Mouse (Mus musculus) left cerebral cortex, postnatal 10 days (tissue): ENCODE results near the gene Aldh9a1. TPM values are rescaled to one million over a fixed set of nuclear protein-coding genes. Genes with fewer than 3 reads are reported as not detected.

Experiments
- DNase-seq, 2 experiments: peaks; one replicate each; pipeline ENCODE4 v3.0.0; 2021 to 2022; ENCODE audit warnings: low spot score in 2 of 2, mixed read lengths in 1 of 2; ENCODE audit errors: extremely low spot score in 1 of 2
- intact Hi-C: fragments of 180-260 bp; cut with DNase I; formaldehyde crosslinking; loops from one replicate; pipeline ENCODE4 v1.15.1; 2025
- total RNA-seq, 2 experiments: library from RNA; stranded (reverse); gene quantifications; 2 replicates each; pipeline ENCODE4 v1.2.3; 2021

The Aldh9a1 gene
- total RNA-seq, 2 experiments from 2014 or later, result 22.8 to 24.4 TPM

- intact Hi-C loops, result no loop called here
- DNase-seq, result no peak
These were observed 30.0 kb downstream of the Aldh9a1 start for GRCm38 (mm10) chr1:167379751-167380150.

GRCm38 (mm10) chr1:167380223-167380622, 30.4 kb downstream of the Aldh9a1 start:
- no peak for DNase-seq
- intact Hi-C loops, result no loop called here

- intact Hi-C loops, result no loop called here
- peak in 1 of 2 experiments; percentile 7 for DNase-seq
These were observed 31.5 kb downstream of the Aldh9a1 start for GRCm38 (mm10) chr1:167381050-167382015.

GRCm38 (mm10) chr1:167382316-167382715, 32.5 kb downstream of the Aldh9a1 start:
- DNase-seq, result no peak
- intact Hi-C loops, result no loop called here

- intact Hi-C loops, result no loop called here
- no peak for DNase-seq
These were observed 33.0 kb downstream of the Aldh9a1 start for GRCm38 (mm10) chr1:167382763-167383162.

GRCm38 (mm10) chr1:167383178-167383577, 33.4 kb downstream of the Aldh9a1 start:
- intact Hi-C loops, result no loop called here
- peak in 1 of 2 experiments; percentile 5 for DNase-seq

GRCm38 (mm10) chr1:167384156-167384555, 34.4 kb downstream of the Aldh9a1 start:
- intact Hi-C loops, result no loop called here

GRCm38 (mm10) chr1:167385211-167385610, 35.4 kb downstream of the Aldh9a1 start:
- DNase-seq, result no peak
- intact Hi-C loops, result no loop called here

More at GRCm38 (mm10) chr1:167384156-167384555, 34.4 kb downstream of the Aldh9a1 start:
- DNase-seq, result no peak

- intact Hi-C loops, result no loop called here
- no peak for DNase-seq
These were observed 35.8 kb downstream of the Aldh9a1 start for GRCm38 (mm10) chr1:167385636-167386035.

- DNase-seq, result no peak
- intact Hi-C loops, result no loop called here
These were observed 36.7 kb downstream of the Aldh9a1 start for GRCm38 (mm10) chr1:167386466-167386865.

- no peak for DNase-seq
- intact Hi-C loops, result no loop called here
These were observed 37.5 kb downstream of the Aldh9a1 start for GRCm38 (mm10) chr1:167387310-167387709.

- DNase-seq, result no peak
- intact Hi-C loops, result no loop called here
These were observed 38.0 kb downstream of the Aldh9a1 start for GRCm38 (mm10) chr1:167387796-167388195.

GRCm38 (mm10) chr1:167388571-167388970, 38.8 kb downstream of the Aldh9a1 start:
- intact Hi-C loops, result no loop called here
- no peak for DNase-seq

- intact Hi-C loops, result no loop called here
- DNase-seq, result no peak
These were observed 39.8 kb downstream of the Aldh9a1 start for GRCm38 (mm10) chr1:167389584-167389983.

GRCm38 (mm10) chr1:167390381-167390780, 40.6 kb downstream of the Aldh9a1 start:
- DNase-seq, result no peak
- intact Hi-C loops, result no loop called here

GRCm38 (mm10) chr1:167391241-167391640, 41.5 kb downstream of the Aldh9a1 start:
- no peak for DNase-seq
- intact Hi-C loops, result no loop called here

- DNase-seq, result no peak
- intact Hi-C loops, result no loop called here
These were observed 42.3 kb downstream of the Aldh9a1 start for GRCm38 (mm10) chr1:167392031-167392640.

GRCm38 (mm10) chr1:167392687-167393086, 42.9 kb downstream of the Aldh9a1 start:
- intact Hi-C loops, result no loop called here
- DNase-seq, result peak in 1 of 2 experiments; percentile 21

- intact Hi-C loops, result no loop called here
- DNase-seq, result no peak
These were observed 43.5 kb downstream of the Aldh9a1 start for GRCm38 (mm10) chr1:167393281-167393680.
